Mouse (Mus musculus) adrenal gland, postnatal 25 days (tissue): ENCODE results near the gene Cd163. TPM values are rescaled to one million over a fixed set of nuclear protein-coding genes. Genes with fewer than 3 reads are reported as not detected.
"Not testable (repeated sequence)": the region's sequence is repeated elsewhere in the genome, so short reads cannot be mapped to it uniquely, and the experiment has no call there.

Experiments
- DNase-seq: peaks from one replicate; pipeline ENCODE4 v3.0.0; 2021; ENCODE audit warnings: mixed read lengths
- long read RNA-seq: library from polyadenylated mRNA; stranded (forward); transcript quantifications from one replicate; pipeline ENCODE4 v2.0.0, GENCODE M21; 2021
- total RNA-seq: library from RNA; stranded (reverse); gene quantifications from 2 replicates; pipeline ENCODE4 v1.2.3, GENCODE M21; 2021

Gene Cd163
- total RNA-seq: 3.9 and 4.9 TPM in 2 replicates
- long read RNA-seq, full-length matches to known transcripts: 4 of 12 reads
- long read RNA-seq, partial matches to known transcripts: 2 of 12 reads
- long read RNA-seq, other reads (novel, unspliced or antisense): 6 of 12 reads

- DNase-seq: no peak
Measured at GRCm38 (mm10) chr6:124304356-124304755, at the start of gene Cd163. Cd163 (plus strand) TSS chr6:124304656.

GRCm38 (mm10) chr6:124255721-124256470 lies 48.6 kb upstream of the Cd163 start:
- no peak for DNase-seq

GRCm38 (mm10) chr6:124260198-124260931 lies 44.1 kb upstream of the Cd163 start:
- peak; percentile 59 for DNase-seq

- peak; percentile 72 for DNase-seq
Measured at GRCm38 (mm10) chr6:124262696-124263095, 41.8 kb upstream of the Cd163 start.

GRCm38 (mm10) chr6:124273231-124273880 lies 31.1 kb upstream of the Cd163 start:
- no peak for DNase-seq

- no peak for DNase-seq
Measured at GRCm38 (mm10) chr6:124277641-124278040, 26.8 kb upstream of the Cd163 start.

- DNase-seq: no peak
Measured at GRCm38 (mm10) chr6:124278291-124278690, 26.2 kb upstream of the Cd163 start.

- DNase-seq: no peak
Measured at GRCm38 (mm10) chr6:124282731-124283130, 21.7 kb upstream of the Cd163 start.

GRCm38 (mm10) chr6:124297378-124297777 lies 7.1 kb upstream of the Cd163 start:
- not testable (repeated sequence) for DNase-seq

GRCm38 (mm10) chr6:124301447-124302192 lies 2.8 kb upstream of the Cd163 start:
- DNase-seq: no peak

GRCm38 (mm10) chr6:124308935-124309334 lies 4.5 kb downstream of the Cd163 start:
- DNase-seq: no peak

- DNase-seq: no peak
Measured at GRCm38 (mm10) chr6:124312292-124312691, 7.8 kb downstream of the Cd163 start.

- DNase-seq: no peak
Measured at GRCm38 (mm10) chr6:124320371-124320770, 15.9 kb downstream of the Cd163 start.

- DNase-seq: no peak
Measured at GRCm38 (mm10) chr6:124321481-124322475, 17.3 kb downstream of the Cd163 start.

- DNase-seq: no peak
Measured at GRCm38 (mm10) chr6:124328394-124328991, 24.0 kb downstream of the Cd163 start.

GRCm38 (mm10) chr6:124329622-124330021 lies 25.2 kb downstream of the Cd163 start:
- no peak for DNase-seq

GRCm38 (mm10) chr6:124345096-124345495 lies 40.6 kb downstream of the Cd163 start:
- DNase-seq: no peak

GRCm38 (mm10) chr6:124346613-124347012 lies 42.2 kb downstream of the Cd163 start:
- DNase-seq: no peak

- no peak for DNase-seq
Measured at GRCm38 (mm10) chr6:124353246-124353645, 48.8 kb downstream of the Cd163 start.

GRCm38 (mm10) chr6:124358953-124359352 lies 54.5 kb downstream of the Cd163 start:
- no peak for DNase-seq
